Mouse (Mus musculus) olfactory bulb, adult 2 months (tissue): Measurements from ENCODE around the gene Mctp1. TPM values are rescaled to one million over a fixed set of nuclear protein-coding genes. Genes with fewer than 3 reads are reported as not detected.

Source experiments
- H3K27ac ChIP-seq: fragments of 200-500 bp; 2 replicates; pipeline ENCODE4 v1.5.1; 2012; ENCODE audit warnings: low read depth, low read length; ENCODE audit not compliant: insufficient read depth
- H3K4me1 ChIP-seq: fragments of 200-500 bp; 2 replicates; pipeline ENCODE4 v1.6.1; 2012; ENCODE audit warnings: low read length; ENCODE audit not compliant: control insufficient read depth, insufficient read depth
- H3K4me3 ChIP-seq: fragments of 200-500 bp; 2 replicates; pipeline ENCODE4 v1.5.1; 2012; ENCODE audit warnings: mild to moderate bottlenecking, low read depth, low read length, moderate library complexity; ENCODE audit not compliant: insufficient read depth
- CTCF ChIP-seq: fragments of 200-500 bp; IDR thresholded peaks from 2 replicates; pipeline ENCODE4 v1.5.1; 2012; ENCODE audit warnings: low read depth, mild to moderate bottlenecking, low read length, moderate library complexity; ENCODE audit not compliant: insufficient read depth
- POLR2A ChIP-seq: fragments of 200-500 bp; IDR thresholded peaks from 2 replicates; pipeline ENCODE4 v1.6.1; 2012; ENCODE audit warnings: mild to moderate bottlenecking, low read depth, low read length, moderate library complexity; ENCODE audit not compliant: insufficient read depth
- WGBS: fragments of 180-500 bp; shearing (Covaris S2); methylation state at CpG from one replicate; pipeline ENCODE4 v1.1.7; 2018; 5-methylcytosine and 5-hydroxymethylcytosine counted together
- polyA plus RNA-seq: library from polyadenylated mRNA; stranded (reverse); fragments of >200 nt; gene quantifications from 2 replicates; pipeline ENCODE4 v1.2.4, GENCODE M21; 2012; ENCODE audit warnings: low replicate concordance; ENCODE audit not compliant: missing spikeins, insufficient read depth, insufficient read length

Mctp1 gene
- polyA plus RNA-seq, 1 experiment: not detected

DNA sequence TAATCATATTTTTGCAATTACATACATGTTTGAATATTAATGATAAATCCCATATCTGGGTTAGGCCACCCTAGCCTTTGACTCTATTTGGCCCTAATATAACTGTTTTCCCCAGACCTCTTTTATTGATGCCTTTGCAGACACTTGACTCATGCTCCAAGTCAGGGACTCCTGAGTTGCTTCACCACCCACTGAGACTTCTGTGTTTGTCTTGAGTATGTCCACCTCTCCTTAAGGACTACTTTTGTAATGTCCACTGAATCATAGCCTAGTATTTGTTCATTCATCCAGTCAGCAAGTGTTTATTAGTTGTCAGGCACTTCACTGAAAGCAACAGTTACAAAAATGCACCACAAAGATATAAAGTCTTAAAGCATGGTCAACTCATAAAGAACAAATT is 235.8 kb downstream of the Mctp1 start:
- H3K27ac ChIP-seq: no peak overlapping the region
- no peaks in the 10 kb centered on the region for H3K4me1 ChIP-seq
- H3K4me3 ChIP-seq: no peak overlapping the region
- no peak for TF ChIP-seq CTCF
- TF ChIP-seq POLR2A: no peak

DNA sequence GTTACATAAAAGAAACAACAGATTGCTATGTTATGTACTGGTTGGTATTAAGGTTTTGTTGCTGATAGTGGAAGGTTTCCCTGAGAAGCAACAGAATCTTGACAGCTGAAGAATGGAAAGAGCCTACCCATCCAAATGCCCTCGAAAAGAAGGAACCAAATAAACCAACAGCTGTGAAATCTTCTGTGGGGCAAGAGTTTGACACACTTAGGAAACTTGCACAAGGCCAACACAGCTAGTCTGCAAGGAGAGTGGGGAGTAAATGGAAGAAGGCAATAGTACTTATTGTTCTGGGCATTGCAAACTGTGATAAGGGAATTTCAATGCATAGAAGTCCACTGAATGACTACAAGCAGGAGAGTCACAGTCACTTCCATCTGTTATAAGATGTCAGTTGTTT is 236.2 kb downstream of the Mctp1 start:
- no peak overlapping the region for H3K4me3 ChIP-seq
- TF ChIP-seq POLR2A: no peak
- no peak for TF ChIP-seq CTCF
- H3K4me1 ChIP-seq: no peaks in the 10 kb centered on the region
- WGBS: 48% methylated on average over 1 of the region's 1 CpGs
- no peak overlapping the region for H3K27ac ChIP-seq

DNA sequence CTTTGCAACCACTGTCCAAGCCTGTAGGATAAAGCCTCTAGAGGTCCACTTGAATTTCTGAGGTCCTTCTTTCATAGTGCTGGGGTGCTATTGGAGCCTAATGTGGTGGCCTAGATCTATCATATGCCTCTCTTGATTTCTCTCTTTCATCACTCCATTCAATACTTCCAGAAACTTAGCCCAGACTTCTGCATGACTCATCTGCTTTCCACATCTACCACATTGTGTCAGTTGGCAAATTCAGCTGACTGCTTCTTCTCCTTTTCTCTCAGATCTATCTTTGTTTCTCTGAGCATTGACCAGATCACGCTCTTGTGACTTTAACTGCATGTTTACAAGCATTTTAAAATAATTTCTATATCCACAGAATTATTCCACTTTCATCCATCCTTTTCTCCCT is 249.4 kb downstream of the Mctp1 start:
- 76% methylated on average over 1 of the region's 1 CpGs for WGBS
- TF ChIP-seq CTCF: no peak
- no peak for TF ChIP-seq POLR2A
- no peaks in the 10 kb centered on the region for H3K4me1 ChIP-seq
- no peak overlapping the region for H3K27ac ChIP-seq
- no peak overlapping the region for H3K4me3 ChIP-seq

DNA sequence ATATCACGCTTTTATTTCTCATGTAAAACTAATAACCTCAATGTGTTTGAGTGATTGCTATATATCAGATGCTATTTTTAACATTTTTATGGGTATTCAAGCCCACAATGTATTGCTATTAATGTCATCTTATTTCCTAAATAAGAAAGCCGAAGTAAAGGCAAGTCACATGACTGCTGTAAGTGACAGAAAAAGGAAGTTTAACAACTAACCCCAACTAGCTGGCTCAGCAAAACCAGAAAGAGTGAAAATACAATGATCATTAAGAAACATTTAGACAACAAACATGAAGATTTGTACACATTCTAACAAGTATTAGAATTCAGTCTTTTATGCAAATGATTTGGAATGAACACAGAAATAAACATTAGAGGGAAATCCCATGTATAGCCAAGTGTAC is 253.9 kb downstream of the Mctp1 start:
- no peaks in the 10 kb centered on the region for H3K4me1 ChIP-seq
- WGBS: 83% methylated on average over 2 of the region's 2 CpGs
- no peak for TF ChIP-seq POLR2A
- no peak for TF ChIP-seq CTCF
- H3K4me3 ChIP-seq: no peak overlapping the region
- no peak overlapping the region for H3K27ac ChIP-seq

DNA sequence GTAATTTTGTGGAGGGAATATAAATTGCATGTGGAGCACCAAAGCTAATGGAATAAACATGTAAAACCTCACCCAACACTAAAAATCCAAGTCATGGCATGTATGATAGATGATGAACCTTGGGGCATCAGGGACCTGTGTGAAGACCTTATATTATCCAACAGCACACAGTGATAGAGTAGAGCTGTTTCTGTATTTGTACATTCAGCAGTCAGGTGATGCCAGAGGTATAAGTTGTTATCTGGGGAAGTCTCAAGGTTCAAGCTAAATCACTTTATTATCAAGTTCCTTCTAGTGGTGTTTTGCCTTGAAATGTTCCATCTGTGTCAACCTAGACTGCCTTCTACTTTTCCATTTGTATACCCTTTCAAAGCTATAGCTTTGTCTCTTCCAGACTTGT is 275.2 kb downstream of the Mctp1 start:
- Histone ChIP-seq H3K4me3 (no peak overlapping the region), H3K4me1 (no peaks in the 10 kb centered on the region), H3K27ac (no peak overlapping the region)
- TF ChIP-seq CTCF (no peak), POLR2A (no peak)

DNA sequence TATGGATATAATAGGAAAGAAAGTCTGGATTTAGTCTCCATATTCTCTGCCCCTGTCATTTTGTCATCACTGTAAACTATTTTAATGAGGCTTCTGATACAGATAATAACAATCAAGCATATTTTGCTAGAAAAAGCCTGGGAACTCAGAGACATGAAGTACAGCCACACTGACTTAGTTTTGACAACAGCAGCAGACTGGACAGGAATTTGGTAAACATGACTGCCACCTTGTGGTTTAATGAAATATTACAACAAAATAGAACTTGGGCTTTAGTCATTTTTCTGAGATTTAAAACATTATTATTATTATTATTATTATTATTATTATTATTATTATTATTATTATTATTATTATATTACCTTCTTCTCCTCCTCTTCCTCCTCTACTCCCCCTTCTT is 297.0 kb downstream of the Mctp1 start:
- Histone ChIP-seq H3K4me3 (no peak overlapping the region), H3K4me1 (no peaks in the 10 kb centered on the region), H3K27ac (no peak overlapping the region)
- TF ChIP-seq CTCF (no peak), POLR2A (no peak)

DNA sequence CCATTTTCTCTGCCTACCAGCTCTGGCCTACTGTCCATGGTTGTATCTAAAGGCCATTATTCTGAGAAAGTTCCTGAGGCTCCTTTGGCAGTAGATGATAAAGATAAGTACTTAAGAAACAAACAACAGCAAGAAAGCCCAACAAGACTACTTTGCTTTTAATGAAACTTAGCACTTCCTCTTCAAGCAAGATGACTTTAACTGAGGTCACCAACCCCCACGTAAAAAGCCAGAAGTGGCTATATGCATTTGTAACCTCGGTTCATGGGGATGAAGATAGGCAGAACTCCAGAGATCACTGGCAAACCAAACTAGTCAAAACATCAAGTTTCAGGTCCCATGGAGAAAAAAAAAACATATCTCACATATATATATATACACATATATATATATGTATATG is 305.0 kb downstream of the Mctp1 start:
- no peak overlapping the region for H3K4me3 ChIP-seq
- TF ChIP-seq POLR2A (no peak), CTCF (no peak)
- H3K27ac ChIP-seq: no peak overlapping the region
- no peaks in the 10 kb centered on the region for H3K4me1 ChIP-seq
- WGBS: 93% methylated on average over 2 of the region's 2 CpGs

DNA sequence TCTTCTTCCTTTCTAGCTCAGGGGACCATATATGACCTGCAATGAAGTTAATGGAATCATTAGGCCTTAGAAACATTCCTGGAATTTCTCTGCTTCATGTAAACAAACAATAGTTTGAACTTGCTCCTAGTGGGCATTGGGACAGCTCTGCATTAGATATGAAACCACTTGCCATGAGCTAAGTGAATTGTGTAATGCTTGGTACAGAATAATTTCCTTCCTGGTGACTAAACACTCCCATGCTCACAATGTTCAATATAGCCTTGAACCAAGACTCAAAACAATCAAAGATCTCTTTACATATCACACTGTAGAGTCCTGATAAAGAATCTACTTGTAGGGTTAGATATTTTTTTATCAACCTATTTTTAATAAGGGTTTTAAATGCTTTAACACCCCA is 305.8 kb downstream of the Mctp1 start:
- H3K27ac ChIP-seq: no peak overlapping the region
- H3K4me3 ChIP-seq: no peak overlapping the region
- no peaks in the 10 kb centered on the region for H3K4me1 ChIP-seq
- no peak for TF ChIP-seq CTCF
- TF ChIP-seq POLR2A: no peak

DNA sequence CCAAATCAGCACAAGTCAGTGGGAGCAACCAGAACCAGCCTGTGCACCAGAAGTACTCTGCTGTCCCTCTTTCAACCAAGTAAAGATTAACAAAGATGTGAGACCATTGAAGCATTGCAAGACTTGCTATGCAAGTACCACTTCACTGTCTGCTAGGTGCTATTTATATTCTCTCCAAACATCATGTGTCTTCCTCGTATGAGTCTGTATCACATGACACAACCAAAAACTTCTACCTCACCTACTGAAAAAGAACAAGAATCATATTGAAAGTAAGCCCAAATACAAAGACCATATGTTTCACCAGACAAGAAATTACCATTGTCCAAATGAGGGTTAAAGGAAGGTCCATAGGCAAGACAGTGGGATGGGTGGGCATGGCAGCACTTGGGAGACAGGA is 306.4 kb downstream of the Mctp1 start:
- WGBS: 86% methylated on average over 1 of the region's 1 CpGs

DNA sequence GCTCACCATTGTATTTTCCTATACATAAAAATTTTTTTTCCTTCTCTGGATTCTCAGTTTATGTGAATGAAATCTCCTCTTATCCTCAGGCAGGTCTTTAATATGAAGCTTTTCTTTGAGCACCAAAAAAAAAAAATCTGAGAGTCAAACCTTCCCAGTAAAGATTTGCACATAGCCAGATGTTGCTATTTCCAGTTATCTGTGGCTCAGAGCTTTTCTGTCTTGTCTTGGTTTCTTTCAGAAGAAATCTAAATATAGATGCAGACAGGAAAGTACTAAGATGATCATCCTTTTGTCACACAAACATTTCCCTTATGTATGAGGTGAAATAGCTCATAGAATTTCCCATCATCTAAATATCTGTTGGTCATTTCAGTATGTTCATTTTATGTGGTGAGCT is 349.7 kb downstream of the Mctp1 start:
- Histone ChIP-seq H3K27ac (no peak overlapping the region), H3K4me3 (no peak overlapping the region), H3K4me1 (no peaks in the 10 kb centered on the region)
- TF ChIP-seq POLR2A (no peak), CTCF (no peak)

More for the DNA sequence above, 306.4 kb downstream of the Mctp1 start:
- Histone ChIP-seq H3K4me3 (no peak overlapping the region), H3K4me1 (no peaks in the 10 kb centered on the region), H3K27ac (no peak overlapping the region)
- no peak for TF ChIP-seq CTCF
- TF ChIP-seq POLR2A: no peak
